Mouse (Mus musculus) CH12.LX (cell line): Measurements from ENCODE around the gene Il6ra. TPM values are rescaled to one million over a fixed set of nuclear protein-coding genes. Genes with fewer than 3 reads are reported as not detected.

ENCODE experiments used
- DNase-seq: peaks from one replicate; pipeline ENCODE4 v3.0.0-alpha.2; 2013; ENCODE audit errors: extremely low read depth
- H3K27ac ChIP-seq: 2 replicates; pipeline ENCODE4 v1.5.1; 2012; ENCODE audit warnings: low read depth, mild to moderate bottlenecking, control low read depth, moderate library complexity; ENCODE audit not compliant: insufficient read depth
- H3K27me3 ChIP-seq: replicated peaks from 2 replicates; pipeline ENCODE3; 2012; ENCODE audit warnings: inconsistent platforms
- H3K36me3 ChIP-seq, 2 experiments: replicated peaks in 1 of 2; 2 replicates each; pipeline versions ENCODE3 to v1.6.1; 2012; ENCODE audit warnings: inconsistent platforms in 1 of 2, low read length in 1 of 2, mild to moderate bottlenecking in 1 of 2, mixed read lengths in 1 of 2, moderate library complexity in 1 of 2; ENCODE audit not compliant: control insufficient read depth in 1 of 2, insufficient read depth in 1 of 2
- H3K4me1 ChIP-seq, 2 experiments: 2 replicates each; pipeline ENCODE4 v1.6.1; 2012; ENCODE audit warnings: inconsistent platforms in 1 of 2, moderate library complexity in 1 of 2; ENCODE audit not compliant: insufficient read depth in 2 of 2, control insufficient read depth in 1 of 2
- H3K4me2 ChIP-seq: 2 replicates; pipeline ENCODE4 v1.6.1; 2012; ENCODE audit warnings: low read depth, mild to moderate bottlenecking, control low read depth; ENCODE audit not compliant: poor library complexity, insufficient read depth, severe bottlenecking
- H3K4me3 ChIP-seq, 3 experiments: fragments of 150-350 bp in 1 of 3; sonication (generic) in 1 of 3; replicated peaks in 1 of 3; 2 replicates each; pipeline versions ENCODE3 to v1.5.1; 2011 to 2012; ENCODE audit warnings: low read depth in 2 of 3, low read length in 2 of 3, mild to moderate bottlenecking in 2 of 3, moderate library complexity in 2 of 3, control low read depth in 1 of 3, improper control_type of control experiment in 1 of 3, inconsistent platforms in 1 of 3, mixed read lengths in 1 of 3; ENCODE audit not compliant: poor library complexity in 1 of 3
- H3K79me2 ChIP-seq: replicated peaks from 2 replicates; pipeline ENCODE4 v1.6.1; 2012; ENCODE audit warnings: mild to moderate bottlenecking, moderate library complexity; ENCODE audit not compliant: control insufficient read depth, poor library complexity, insufficient read depth, severe bottlenecking; ENCODE audit errors: extremely low read depth
- H3K9ac ChIP-seq: 2 replicates; pipeline ENCODE4 v1.6.1; 2012; ENCODE audit warnings: low read depth, mild to moderate bottlenecking, control low read depth, moderate library complexity; ENCODE audit not compliant: insufficient read depth
- H3K9me3 ChIP-seq: replicated peaks from 2 replicates; pipeline ENCODE3; 2012; ENCODE audit warnings: low read length, inconsistent platforms, mixed read lengths
- BHLHE40 ChIP-seq: IDR thresholded peaks from 2 replicates; pipeline ENCODE4 v1.6.1; 2011; ENCODE audit warnings: mild to moderate bottlenecking, low read depth, low read length, improper control_type of control experiment
- CHD2 ChIP-seq: IDR thresholded peaks from 2 replicates; pipeline ENCODE4 v1.6.1; 2011; ENCODE audit warnings: low read length, improper control_type of control experiment
- CTCF ChIP-seq, 2 experiments: IDR thresholded peaks in 1 of 2; conservative IDR thresholded peaks in 1 of 2; 2 replicates each; pipeline ENCODE4 v1.5.1; 2011 to 2012; ENCODE audit warnings: low read depth in 2 of 2, low read length in 2 of 2, improper control_type of control experiment in 1 of 2, inconsistent platforms in 1 of 2, mild to moderate bottlenecking in 1 of 2, moderate library complexity in 1 of 2
- E2F4 ChIP-seq: IDR thresholded peaks from 2 replicates; pipeline ENCODE4 v1.6.1; 2011; ENCODE audit warnings: low read depth, low read length, improper control_type of control experiment; ENCODE audit not compliant: insufficient replicate concordance
- EP300 ChIP-seq: IDR thresholded peaks from 2 replicates; pipeline ENCODE4 v1.6.1; 2011; ENCODE audit warnings: low read length, improper control_type of control experiment
- ETS1 ChIP-seq: conservative IDR thresholded peaks from 2 replicates; pipeline ENCODE4 v1.6.1; 2012; ENCODE audit warnings: low read depth, mild to moderate bottlenecking, inconsistent platforms, low read length, improper control_type of control experiment, moderate library complexity
- JUN ChIP-seq: IDR thresholded peaks from 2 replicates; pipeline ENCODE4 v1.6.1; 2011; ENCODE audit warnings: low read depth, mild to moderate bottlenecking, low read length, improper control_type of control experiment, moderate library complexity; ENCODE audit not compliant: insufficient read depth
- MAFK ChIP-seq: IDR thresholded peaks from 2 replicates; pipeline ENCODE4 v1.6.1; 2011; ENCODE audit warnings: low read length, improper control_type of control experiment; ENCODE audit not compliant: insufficient replicate concordance
- MEF2A ChIP-seq: IDR thresholded peaks from 2 replicates; pipeline ENCODE4 v1.6.1; 2014; ENCODE audit warnings: low read depth, mild to moderate bottlenecking, inconsistent platforms, low read length, improper control_type of control experiment, borderline replicate concordance
- MYC ChIP-seq: IDR thresholded peaks from 2 replicates; pipeline ENCODE4 v1.6.1; 2011; ENCODE audit warnings: low read depth, mild to moderate bottlenecking, improper control_type of control experiment, low read length
- NRF1 ChIP-seq: IDR thresholded peaks from 2 replicates; pipeline ENCODE4 v1.6.1; 2014; ENCODE audit warnings: low read depth, mild to moderate bottlenecking, inconsistent platforms, low read length, improper control_type of control experiment, moderate library complexity
- PAX5 ChIP-seq: IDR thresholded peaks from 2 replicates; pipeline ENCODE4 v1.6.1; 2012; ENCODE audit warnings: low read length, inconsistent platforms, mixed read lengths
- POLR2A ChIP-seq: IDR thresholded peaks from 2 replicates; pipeline ENCODE4 v1.6.1; 2011; ENCODE audit warnings: low read depth, mild to moderate bottlenecking, improper control_type of control experiment, low read length
- SIN3A ChIP-seq: IDR thresholded peaks from 2 replicates; pipeline ENCODE4 v1.6.1; 2012; ENCODE audit warnings: low read length, improper control_type of control experiment, inconsistent platforms
- TCF12 ChIP-seq: IDR thresholded peaks from 2 replicates; pipeline ENCODE4 v1.6.1; 2014; ENCODE audit warnings: low read depth, mild to moderate bottlenecking, inconsistent platforms, low read length, improper control_type of control experiment
- USF2 ChIP-seq: conservative IDR thresholded peaks from 2 replicates; pipeline ENCODE4 v1.6.1; 2011; ENCODE audit warnings: low read depth, low read length, improper control_type of control experiment
- dilution Hi-C: fragments of 300-500 bp; cut with MboI; formaldehyde crosslinking; loops from 2 replicates; pipeline ENCODE4 v1.14.3; 2020; ENCODE audit warnings: low sequenced_read_pairs; ENCODE audit not compliant: extremely low pct_unique_long_range_greater_than_20kb, extremely low pct_ligation_motif_present
- in situ Hi-C: fragments of 300-500 bp; cut with MboI; formaldehyde crosslinking; loops from 3 replicates; pipeline ENCODE4 v1.14.3; 2019; ENCODE audit warnings: low sequenced_read_pairs, low pct_ligation_motif_present, low pct_unique_long_range_greater_than_20kb, mixed read lengths
- polyA plus RNA-seq: library from polyadenylated mRNA; unstranded; fragments of >175 nt; gene quantifications from 2 replicates; pipeline ENCODE4 v1.2.1, GENCODE M21; 2012; ENCODE audit warnings: low read depth; ENCODE audit not compliant: insufficient read length
- total RNA-seq, 2 experiments: library from RNA; depleted of rRNA; stranded (reverse); fragments of 300-350 nt in 1 of 2; fragments of >200 nt in 1 of 2; gene quantifications; 2 replicates each; pipeline ENCODE4 v1.2.3; 2012 to 2014

The Il6ra gene
- total and polyA plus RNA-seq, 3 experiments = 1.4 to 4.8 (median 1.6) TPM

DNA sequence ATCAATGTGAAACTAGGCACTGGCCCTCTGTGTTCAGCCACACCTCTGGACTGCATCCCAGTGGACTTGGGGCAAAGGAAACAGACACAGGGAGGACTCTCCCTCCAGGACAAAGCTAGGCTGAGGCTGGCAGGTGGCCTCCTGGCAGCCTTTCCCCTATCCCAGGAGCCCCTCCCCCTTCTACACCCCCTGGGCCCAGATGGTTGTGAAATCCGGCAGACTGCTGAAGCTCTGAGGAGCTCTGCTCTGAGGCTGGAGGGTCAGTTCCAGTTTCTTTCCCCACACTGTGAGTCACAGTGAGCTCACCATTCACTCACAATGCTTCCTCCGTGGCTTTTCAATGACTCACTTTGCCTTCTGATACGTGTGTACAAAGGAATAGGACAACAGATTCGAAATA lies 51.9 kb downstream of the Il6ra start:
- Histone ChIP-seq H3K36me3 (no peaks in the 10 kb centered on the region), H3K79me2 (no peaks in the 10 kb centered on the region), H3K9me3 (peaks cover 6% of the 10 kb centered on the region), H3K4me3 (no peak overlapping the region), H3K27ac (peak overlapping the region; percentile 18), H3K4me1 (peaks cover 22 to 64% of the 10 kb centered on the region in 2 experiments), H3K4me2 (peak overlapping the region; percentile 30; the same call in 1 of the 2 replicates), H3K27me3 (no peaks in the 10 kb centered on the region), H3K9ac (0 out of 2 replicates have a peak overlapping the region, but pooled peaks have one; percentile 44)
- dilution Hi-C loops = no loop called here
- TF ChIP-seq TCF12 (peak; percentile 65; the same call in 1 of the 2 replicates), MYC (no peak), JUN (no peak; the same call in 1 of the 2 replicates), CTCF (conservative IDR thresholded peaks at IDR 0.05 in 1 of 2, IDR thresholded peaks at IDR 0.05 in 1 of 2; ENCODE audit: low read depth in 2 of 2, low read length in 2 of 2) (no peak), BHLHE40 (0 out of 2 replicates have a peak, but pooled peaks have one; percentile 21), MEF2A (no peak; the same call in 1 of the 2 replicates), POLR2A (peak; percentile 52; the same call in 1 of the 2 replicates), EP300 (peak; percentile 68), ETS1 (0 out of 2 replicates have a peak, but pooled peaks have one; percentile 23), CHD2 (peak; percentile 50; the same call in 1 of the 2 replicates)
- in situ Hi-C loops = no loop called here
- no peak for DNase-seq

- dilution Hi-C loops = no loop called here
- H3K36me3 ChIP-seq = no peaks in the 10 kb centered on the region
- H3K9me3 ChIP-seq = peaks cover 6% of the 10 kb centered on the region
- no peak overlapping the region for H3K27ac ChIP-seq
- H3K4me3 ChIP-seq = no peak overlapping the region
- in situ Hi-C loops = no loop called here
- H3K4me1 ChIP-seq = peaks cover 21 to 63% of the 10 kb centered on the region in 2 experiments
- DNase-seq = no peak
- no peaks in the 10 kb centered on the region for H3K79me2 ChIP-seq
- TF ChIP-seq POLR2A = no peak
- no peak for TF ChIP-seq NRF1
- TF ChIP-seq PAX5 = no peak
- TF ChIP-seq SIN3A = no peak
- TF ChIP-seq E2F4 = no peak
- TF ChIP-seq MAFK = no peak
- TF ChIP-seq TCF12 = no peak
- no peak for TF ChIP-seq USF2
- TF ChIP-seq, all 38 proteins: peak for 0
- no peak overlapping the region for H3K9ac ChIP-seq
- H3K27me3 ChIP-seq = no peaks in the 10 kb centered on the region
- H3K4me2 ChIP-seq = no peak overlapping the region
These were observed 52.7 kb downstream of the Il6ra start for GRCm38 (mm10) chr3:89860343-89860742.
